Mouse (Mus musculus) brain, embryonic 14.5 days (tissue): ENCODE measurements at regions not wholly inside any gene's neighbourhood (a gene's known extent, or its start where the extent isn't known, plus 50 kb on each side); places are given as distances from the start of the nearest gene placed in this dataset.

Experiments used
- DNase-seq: peaks from one replicate; pipeline ENCODE4 v3.0.0-alpha.2; 2011; ENCODE audit warnings: low read depth

DNA sequence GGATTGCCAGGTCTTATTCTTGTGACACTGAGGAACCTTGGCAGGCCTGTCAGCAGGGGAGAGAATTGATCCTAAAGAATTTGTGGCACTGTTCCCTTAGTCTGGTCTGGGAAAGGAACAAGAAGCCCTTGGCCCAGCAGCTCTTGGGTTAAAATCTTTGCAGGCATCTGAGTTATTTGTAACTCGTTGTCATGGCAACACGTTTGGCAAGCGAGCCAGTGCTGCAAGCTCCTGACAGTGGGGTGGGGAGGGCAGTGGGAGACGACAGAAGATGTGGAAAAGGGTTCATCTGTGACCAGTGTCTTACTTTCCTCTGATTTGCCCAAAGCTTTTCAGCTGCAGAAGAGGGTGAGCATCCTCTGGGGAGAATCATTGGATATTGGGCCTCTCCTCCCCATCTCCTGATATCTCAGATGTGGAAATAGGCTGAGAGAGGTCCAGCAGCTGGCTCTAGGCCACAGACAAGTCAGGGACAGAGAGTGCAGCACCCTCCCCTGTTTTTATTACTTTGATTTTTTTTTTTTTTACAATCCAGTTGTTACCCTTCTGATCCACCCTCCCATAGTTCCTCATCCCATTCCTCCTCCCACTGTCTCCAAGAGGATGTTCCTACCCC lies 92.4 kb upstream of the Huwe1 start:
- peak; percentile 93 for DNase-seq
